Mouse (Mus musculus) A20 (cell line): ENCODE results near the gene Smg9.

Source experiments
- DNase-seq: peaks from one replicate; pipeline ENCODE4 v3.0.0-alpha.2; 2011; ENCODE audit warnings: low read depth, low spot score

The Smg9 gene

DNA sequence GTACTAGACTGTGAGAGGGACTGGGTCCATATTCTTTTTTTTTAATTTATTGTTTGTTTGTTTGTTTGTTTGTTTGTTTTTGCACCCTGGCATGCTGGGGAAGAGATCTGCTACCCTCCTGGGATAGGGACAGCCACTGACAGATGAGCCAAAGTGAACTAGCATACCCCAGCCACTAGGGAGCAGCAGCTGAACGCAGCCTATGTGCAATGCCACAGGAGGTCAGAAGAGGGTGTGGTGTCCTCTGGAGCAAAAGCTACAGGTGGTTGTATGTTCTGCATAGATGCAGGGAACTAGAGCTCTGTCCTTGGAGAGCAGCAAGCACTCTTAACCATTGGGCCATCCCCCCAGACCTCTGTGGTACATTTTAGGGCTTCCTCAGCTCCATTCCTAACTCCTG, 42.4 kb downstream of the Smg9 start:
- DNase-seq, result peak; percentile 93

GRCm38 (mm10) chr7:24442313-24442712, 42.9 kb downstream of the Smg9 start:
- peak; percentile 73 for DNase-seq

DNA sequence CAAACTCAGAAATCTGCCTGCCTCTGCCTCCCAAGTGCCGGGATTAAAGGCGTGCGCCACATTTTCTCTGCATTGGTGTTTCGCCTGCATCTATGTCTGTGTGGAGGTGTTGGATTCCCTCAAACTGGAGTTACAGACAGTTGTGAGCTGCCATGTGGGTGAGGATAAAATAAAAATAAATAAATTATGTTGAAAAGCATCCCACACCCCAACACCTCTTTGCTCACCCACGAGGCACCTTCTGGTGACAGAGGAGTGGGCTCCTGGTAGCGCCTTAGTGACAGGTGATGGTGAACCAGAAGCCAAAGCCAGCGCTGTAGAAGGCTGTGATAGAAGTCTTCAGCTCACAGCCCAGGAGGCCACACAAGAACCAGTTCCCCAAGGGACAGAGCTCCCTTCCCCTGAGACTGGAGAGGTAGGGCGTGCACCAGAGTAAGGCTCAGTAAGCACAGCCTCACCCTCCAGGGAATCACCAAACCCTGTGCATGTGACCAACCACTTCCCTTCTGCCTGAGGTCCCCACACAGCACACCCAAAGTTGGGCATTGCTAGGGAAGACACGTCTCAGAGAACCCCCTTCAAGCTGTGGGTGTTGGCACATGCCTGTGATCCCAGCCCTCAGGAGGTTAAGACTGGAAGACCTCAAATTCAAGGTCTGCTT, 46.0 kb downstream of the Smg9 start:
- peak; percentile 58 for DNase-seq

DNA sequence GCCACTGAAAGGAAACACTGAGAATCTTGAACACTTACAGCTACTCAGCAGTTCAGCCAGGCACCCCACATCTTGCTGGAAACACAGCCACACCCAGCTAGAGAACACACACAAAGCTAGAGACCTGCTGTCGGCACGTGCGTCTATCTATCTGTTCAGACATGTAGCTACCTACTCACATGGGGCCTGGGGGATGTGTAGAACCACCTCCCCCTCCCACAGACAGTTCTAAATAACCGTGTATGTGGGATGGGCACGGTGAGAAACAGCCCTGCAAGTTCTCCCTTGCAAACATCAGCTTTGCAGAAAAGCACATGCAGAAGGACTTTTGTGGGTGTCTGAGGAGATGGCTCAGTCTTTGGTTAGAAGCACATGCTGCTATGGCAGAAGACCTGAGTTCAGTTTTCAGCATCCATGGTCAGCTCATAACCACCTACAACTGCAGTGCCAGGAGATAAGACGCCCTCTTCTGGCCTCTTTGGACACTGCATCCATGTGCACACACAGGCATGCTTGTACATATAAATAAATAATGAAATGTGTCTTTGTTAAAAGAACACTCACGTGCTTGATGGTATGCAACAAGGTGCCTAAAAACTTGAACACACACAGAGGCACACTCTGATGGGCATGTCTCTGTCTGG, 47.4 kb downstream of the Smg9 start:
- DNase-seq, result peak; percentile 29

- peak; percentile 70 for DNase-seq
These were observed 49.5 kb downstream of the Smg9 start for GRCm38 (mm10) chr7:24448782-24449517.

DNA sequence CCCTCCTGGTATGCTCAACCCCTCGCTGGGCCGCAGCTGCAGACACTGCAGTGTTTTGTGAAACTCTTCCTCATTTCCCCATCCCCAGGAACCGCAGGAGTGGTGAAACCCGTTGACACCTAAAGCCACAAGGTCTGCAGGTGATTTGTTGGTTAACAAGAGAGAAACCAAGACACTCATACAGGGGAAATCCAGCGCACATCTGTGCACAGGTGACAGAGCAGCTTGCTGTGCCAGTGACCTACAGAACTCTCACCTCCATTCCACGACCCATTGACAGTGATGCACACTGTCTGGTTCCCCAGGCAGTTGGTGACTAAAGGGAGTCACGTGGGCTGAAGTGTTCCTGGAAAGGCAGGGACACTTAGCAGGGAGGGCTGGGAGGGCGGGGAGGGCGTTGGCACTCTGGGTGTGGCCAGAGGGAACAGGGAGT, 51.2 kb downstream of the Smg9 start:
- DNase-seq, result peak; percentile 89

- peak; percentile 90 for DNase-seq
These were observed 52.5 kb downstream of the Smg9 start, which contains the start of gene Irgc1 for GRCm38 (mm10) chr7:24451855-24452311. Gene Irgc1 (minus strand): TSS chr7:24452297.

DNA sequence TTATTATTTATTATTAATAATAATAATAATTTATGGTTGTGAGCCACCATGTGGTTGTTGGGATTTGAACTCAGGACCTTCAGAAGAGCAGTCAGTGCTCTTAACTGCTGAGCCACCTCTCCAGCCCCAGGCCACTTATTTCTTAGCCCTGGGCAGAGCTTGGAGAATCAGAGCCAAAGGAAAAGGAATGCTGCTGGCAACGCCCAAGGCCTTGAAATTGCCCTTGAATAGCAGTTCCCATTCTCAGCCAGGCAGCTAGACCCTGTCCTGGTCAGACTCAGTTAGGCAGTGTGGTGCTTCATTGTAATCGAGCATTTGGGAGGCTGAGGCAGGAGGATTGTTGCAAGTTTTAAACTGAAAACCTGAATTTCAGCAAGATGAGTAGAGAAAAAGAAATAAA, 54.8 kb downstream of the Smg9 start:
- no peak for DNase-seq

DNA sequence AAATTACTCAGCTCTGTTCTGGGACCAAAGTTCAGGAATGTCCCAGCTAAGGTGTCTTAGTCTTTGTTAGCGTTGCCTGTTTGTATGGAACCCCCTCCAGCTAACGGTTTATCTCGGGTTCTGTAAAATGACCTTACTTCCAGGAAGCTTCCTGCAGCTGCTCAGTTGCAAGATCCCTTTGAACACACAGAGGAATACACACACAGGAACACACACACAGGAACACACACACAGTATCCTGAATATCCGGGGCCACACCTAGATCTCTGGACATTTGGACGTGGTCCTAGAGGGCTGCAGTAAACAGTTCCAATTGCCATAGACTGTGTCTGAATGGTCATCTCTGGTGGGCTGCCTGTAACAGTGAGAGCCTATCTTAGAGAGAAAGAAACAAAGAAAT, 56.3 kb downstream of the Smg9 start:
- no peak for DNase-seq

- DNase-seq, result no peak
These were observed 58.4 kb downstream of the Smg9 start for GRCm38 (mm10) chr7:24457726-24458370.

GRCm38 (mm10) chr7:24459440-24459839, 60.0 kb downstream of the Smg9 start:
- DNase-seq, result no peak

- DNase-seq, result no peak
These were observed 60.4 kb downstream of the Smg9 start for GRCm38 (mm10) chr7:24459843-24460242.

- DNase-seq, result no peak
These were observed 62.1 kb downstream of the Smg9 start for GRCm38 (mm10) chr7:24461376-24462051.

GRCm38 (mm10) chr7:24462388-24463319, 63.2 kb downstream of the Smg9 start, which contains the start of gene Plaur:
Gene Plaur (plus strand): TSS chr7:24462484.
- no peak for DNase-seq

DNA sequence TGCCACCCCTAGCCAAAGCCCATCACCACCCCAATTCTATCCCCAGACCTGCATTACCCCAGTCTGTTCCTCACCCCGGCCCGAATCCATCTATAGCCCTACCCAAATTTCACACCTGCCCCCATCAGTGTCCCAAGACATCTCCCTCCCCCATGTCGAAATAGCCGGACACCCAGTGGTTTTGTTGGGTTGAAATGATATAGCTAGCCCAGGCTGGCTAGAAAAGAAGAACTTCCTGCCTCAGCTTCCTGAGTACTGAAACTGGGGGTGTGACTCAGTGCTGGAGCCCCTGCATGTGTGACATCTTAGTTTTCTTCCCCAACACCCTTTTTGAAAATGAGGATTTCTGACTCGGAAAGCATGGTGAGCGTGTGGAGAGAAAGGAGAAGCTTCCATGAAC, 67.4 kb downstream of the Smg9 start:
- no peak for DNase-seq

GRCm38 (mm10) chr7:24467886-24468285, 68.5 kb downstream of the Smg9 start:
- DNase-seq, result no peak

DNA sequence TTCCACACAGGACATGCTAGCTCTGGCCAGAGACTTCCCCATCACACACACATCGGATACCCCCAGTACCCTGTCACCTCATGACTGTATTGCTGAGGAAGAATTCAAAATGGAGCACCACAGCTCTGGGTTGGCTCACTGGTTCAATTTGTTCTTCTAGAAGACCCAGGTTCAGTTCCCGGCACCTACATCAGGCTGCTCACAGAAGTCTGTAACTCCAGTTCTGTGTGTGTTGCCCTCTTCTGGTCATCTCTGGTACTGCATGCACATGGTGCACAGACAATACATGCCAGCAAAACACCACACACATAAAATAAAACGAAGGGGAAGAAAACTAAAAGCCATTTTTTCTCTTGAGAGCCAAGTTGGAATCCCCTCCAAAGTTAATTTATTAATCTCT, 69.7 kb downstream of the Smg9 start:
- DNase-seq, result peak; percentile 48

GRCm38 (mm10) chr7:24470356-24470755, 70.9 kb downstream of the Smg9 start:
- no peak for DNase-seq
